Mouse (Mus musculus): Measurements from ENCODE around the gene Sec61a2. TPM values are rescaled to one million over a fixed set of nuclear protein-coding genes. Genes with fewer than 3 reads are reported as not detected.

Sec61a2 gene
- total RNA-seq, 1 experiment from 2014 or later: 13.0 TPM

Other genes starting within 250 kb of the Sec61a2 start
- gene Camk1d, start 180.9 kb downstream of the Sec61a2 start, total RNA-seq (2017): 35.4 and 41.3 TPM in 2 replicates
- gene Nudt5, start 50.4 kb downstream of the Sec61a2 start, total RNA-seq (2017): 14.5 and 19.5 TPM in 2 replicates
- 65.6 and 110 TPM in 2 replicates for gene Cdc123, start 50.3 kb downstream of the Sec61a2 start, total RNA-seq (2017)
- gene Gm13199, start 32.5 kb downstream of the Sec61a2 start, total RNA-seq (2017): 2.0 and 5.2 TPM in 2 replicates
- 0.35 and 0.37 TPM in 2 replicates for gene Dhtkd1, start 47.4 kb upstream of the Sec61a2 start, total RNA-seq (2017)
- 62.4 and 76.5 TPM in 2 replicates for gene Upf2, start 56.0 kb upstream of the Sec61a2 start, total RNA-seq (2017)
- 0.25 and 0.47 TPM in 2 replicates for gene Proser2, start 234.8 kb upstream of the Sec61a2 start, total RNA-seq (2017)